Comparison of ENCODE assay signal across 22 mouse cellular contexts in the genomic region with DNA sequence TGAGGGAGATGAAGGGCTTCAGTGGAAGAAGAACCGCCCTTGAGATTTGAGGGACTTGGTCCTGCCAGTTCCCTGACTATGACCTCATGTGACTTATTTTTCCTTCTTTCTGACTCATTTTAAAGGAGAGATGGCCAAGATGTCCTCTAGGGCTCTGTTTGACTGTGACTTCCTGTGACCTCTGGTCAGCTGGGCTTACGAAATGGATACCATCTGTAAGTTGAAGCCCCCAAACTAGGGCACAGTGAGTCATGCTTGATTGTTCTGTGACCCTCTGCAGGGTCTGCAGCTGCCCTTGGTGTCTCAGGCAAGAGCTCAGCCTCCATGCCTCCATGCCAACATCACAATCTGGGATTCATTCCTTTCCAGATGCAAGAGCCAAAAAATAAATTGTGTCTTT.
DNase-seq lines count a peak whose midpoint lies in the region; ATAC-seq and TF ChIP-seq lines count a peak whose summit lies in the region.
"Had no signal": no experiment of that assay in that cellular context is flagged by ENCODE, and none has a peak within 500 bp of the region (broad histone marks: within the 10 kb centered on the region; RNA-seq: fewer than 3 reads in every experiment).

No protein-coding gene starts in this region.

- H3K9me3 ChIP-seq in hindbrain, embryonic 12.5 days (replicated peaks): no peaks in the 10 kb centered on the region
- H3K9me3 ChIP-seq: embryonic facial prominence, embryonic 13.5 days; limb, embryonic 13.5 days; midbrain, embryonic 10.5 days had no signal

- H3K4me3 ChIP-seq in lung, adult 2 months (replicated peaks; ENCODE audit: extremely low read depth, low read depth, low read length): no peak overlapping the region
- H3K4me3 ChIP-seq in gastrocnemius, adult 2 months: no peak overlapping the region
- no peak overlapping the region for H3K4me3 ChIP-seq in hindbrain, embryonic 12.5 days
- H3K4me3 ChIP-seq: embryonic facial prominence, embryonic 13.5 days; limb, embryonic 13.5 days; midbrain, embryonic 10.5 days had no signal

- no peak overlapping the region for H3K9ac ChIP-seq in hindbrain, embryonic 12.5 days
- H3K9ac ChIP-seq: embryonic facial prominence, embryonic 13.5 days; limb, embryonic 13.5 days; liver, embryonic 14.5 days had no signal

- no peak for TF ChIP-seq POLR2A in lung, adult 2 months (IDR thresholded peaks at IDR 0.05; ENCODE audit: borderline replicate concordance, extremely low read depth, low read depth, low read length)

- no peak for TF ChIP-seq CTCF in lung, adult 2 months (IDR thresholded peaks at IDR 0.05; ENCODE audit: insufficient read depth, low read length)
- no peak for TF ChIP-seq CTCF in gastrocnemius, adult 2 months (IDR thresholded peaks at IDR 0.05)

- DNase-seq in embryo, embryonic 10.5 days (ENCODE audit: low spot score): peak; percentile 24
- DNase-seq in embryo, embryonic 10 days (ENCODE audit: low spot score): no peak
- DNase-seq in lung, postnatal 25 days (ENCODE audit: low spot score): peak; percentile 16
- DNase-seq in lung, adult 2 months: no peak
- peak; percentile 40 for DNase-seq in gastrocnemius, adult 2 months
- DNase-seq in heart, postnatal 36 days: peak; percentile 28 to 51
- no peak for DNase-seq in T-cell, adult 2 months (ENCODE audit: low spot score)
- DNase-seq: adrenal gland, postnatal 36 days; B cell, adult 2 months; cerebellum, postnatal 25 days; kidney, adult 18-20 months; kidney, postnatal 14 days; lung, postnatal 4 days; retina, postnatal 1 day; thymus, adult 2 months had no signal

- ATAC-seq in hindbrain, embryonic 12.5 days (ENCODE audit: low FRiP score): no peak
- ATAC-seq: forebrain, embryonic 16.5 days; Patski had no signal

- WGBS in lung, adult 2 months: 59% methylated on average over 2 of the region's 2 CpGs
- WGBS in hindbrain, embryonic 12.5 days: 83% methylated on average over 2 of the region's 2 CpGs

- no peaks in the 10 kb centered on the region for H3K27me3 ChIP-seq in hindbrain, embryonic 12.5 days
- H3K27me3 ChIP-seq: embryonic facial prominence, embryonic 13.5 days; limb, embryonic 13.5 days; Patski had no signal

- intact Hi-C loops in gastrocnemius, adult 2 months (cut with DNase I): no loop called here
- intact Hi-C loops in heart, postnatal 36 days (cut with DNase I): no loop called here

- peak overlapping the region; percentile 71 for H3K27ac ChIP-seq in gastrocnemius, adult 2 months
- H3K27ac ChIP-seq in hindbrain, embryonic 12.5 days: no peak overlapping the region
- H3K27ac ChIP-seq: embryonic facial prominence, embryonic 13.5 days; limb, embryonic 13.5 days; liver, embryonic 14.5 days; midbrain, embryonic 10.5 days had no signal

- no peaks in the 10 kb centered on the region for H3K4me1 ChIP-seq in lung, adult 2 months (ENCODE audit: control insufficient read depth, insufficient read depth, low read length)
- H3K4me1 ChIP-seq in hindbrain, embryonic 12.5 days: no peaks in the 10 kb centered on the region

- no peak overlapping the region for H3K4me2 ChIP-seq in hindbrain, embryonic 12.5 days (replicated peaks)
- H3K4me2 ChIP-seq: embryonic facial prominence, embryonic 13.5 days; limb, embryonic 13.5 days had no signal

- no peaks in the 10 kb centered on the region for H3K36me3 ChIP-seq in hindbrain, embryonic 12.5 days
- H3K36me3 ChIP-seq: embryonic facial prominence, embryonic 13.5 days; limb, embryonic 13.5 days; midbrain, embryonic 10.5 days had no signal

Comparison
In these comparisons a context has a peak if more than half of its experiments do, and no peak if none do; other contexts are left out.
1. DNase-seq: peak in embryo, embryonic 10.5 days (single experiment), lung, postnatal 25 days (single experiment), gastrocnemius, adult 2 months (single experiment) and heart, postnatal 36 days (2 of 2); none in embryo, embryonic 10 days (single experiment), lung, adult 2 months (single experiment) and T-cell, adult 2 months (single experiment).